Mouse (Mus musculus): Measurements from ENCODE around the gene Isg20.

DNA sequence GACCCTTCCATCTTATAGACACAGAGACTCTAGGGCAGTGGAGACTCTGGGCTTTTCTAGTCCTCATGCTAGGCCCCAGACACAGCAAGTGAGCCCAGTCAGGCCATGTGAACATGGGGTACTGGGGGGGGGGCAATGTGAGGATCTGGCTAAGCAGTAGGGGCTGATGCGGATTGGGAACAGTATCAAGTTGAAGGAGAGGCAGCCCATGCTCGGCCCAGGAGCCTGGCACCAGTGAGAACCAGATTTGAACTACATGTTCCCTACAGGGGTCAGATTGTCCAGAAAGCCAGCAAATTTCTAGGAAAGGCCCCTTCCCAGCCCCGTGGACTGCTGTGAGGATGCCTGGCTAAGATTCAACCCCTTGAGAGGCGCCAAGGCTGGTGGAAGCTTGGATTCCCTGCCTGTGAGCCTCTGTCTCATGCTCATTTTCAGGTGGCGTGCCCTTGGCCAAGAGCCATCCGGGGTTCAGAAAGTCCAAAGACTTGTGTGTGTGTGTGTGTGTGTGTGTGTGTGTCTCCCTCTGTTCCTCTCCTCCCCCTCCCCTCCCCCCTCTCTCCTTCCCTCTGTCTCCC, 45.4 kb downstream of the Isg20 start:
- no peak for TF ChIP-seq CTCF (IDR thresholded peaks at IDR 0.05; ENCODE audit: low read depth)
- no peak for TF ChIP-seq EP300 (IDR thresholded peaks at IDR 0.05; ENCODE audit: low read depth)
